Mouse (Mus musculus): ENCODE measurements around the gene Mpzl1. TPM values are rescaled to one million over a fixed set of nuclear protein-coding genes. Genes with fewer than 3 reads are reported as not detected.

The Mpzl1 gene
- polyA plus RNA-seq, 1 experiment from 2014 or later, result 157 TPM

GRCm38 (mm10) chr1:165676993-165677392 lies 42.7 kb upstream of the Mpzl1 start:
- no peak overlapping the region for H3K4me2 ChIP-seq (ENCODE audit: low read depth, low read length)
- DNase-seq (ENCODE audit: low spot score) (no peak), ATAC-seq (ENCODE audit: low read depth) (peak; percentile 39; the same call in 1 of the 2 replicates)
- H3K27me3 ChIP-seq (replicated peaks; ENCODE audit: control insufficient read depth, insufficient read depth, low read length), result no peaks in the 10 kb centered on the region
- no peaks in the 10 kb centered on the region for H3K36me3 ChIP-seq (ENCODE audit: control insufficient read depth, insufficient read depth, low read length)
- no peaks in the 10 kb centered on the region for H3K9me3 ChIP-seq (ENCODE audit: control insufficient read depth, low read length)
- no peak overlapping the region for H3K27ac ChIP-seq (replicated peaks; ENCODE audit: low read depth, low read length)
- no peak overlapping the region for H3K9ac ChIP-seq (ENCODE audit: low read depth, low read length)
- no peak overlapping the region for H3K4me3 ChIP-seq (ENCODE audit: low read depth, low read length)
- 71% methylated on average over 3 of the region's 3 CpGs for WGBS
- peaks cover 3% of the 10 kb centered on the region; the same call in 1 of the 2 replicates for H3K4me1 ChIP-seq (ENCODE audit: control insufficient read depth, insufficient read depth, low read length)

- no peaks in the 10 kb centered on the region for H3K27me3 ChIP-seq (replicated peaks; ENCODE audit: control insufficient read depth, insufficient read depth, low read length)
- H3K36me3 ChIP-seq (ENCODE audit: control insufficient read depth, insufficient read depth, low read length), result no peaks in the 10 kb centered on the region
- H3K4me3 ChIP-seq (ENCODE audit: low read depth, low read length), result no peak overlapping the region
- no peaks in the 10 kb centered on the region; the same call in 1 of the 2 replicates for H3K4me1 ChIP-seq (ENCODE audit: control insufficient read depth, insufficient read depth, low read length)
- H3K9me3 ChIP-seq (ENCODE audit: control insufficient read depth, low read length), result no peaks in the 10 kb centered on the region
- no peak overlapping the region for H3K4me2 ChIP-seq (ENCODE audit: low read depth, low read length)
- H3K9ac ChIP-seq (ENCODE audit: low read depth, low read length), result no peak overlapping the region
- 85% methylated on average over 9 of the region's 9 CpGs for WGBS
- no peak for ATAC-seq (ENCODE audit: low read depth)
- H3K27ac ChIP-seq (replicated peaks; ENCODE audit: low read depth, low read length), result no peak overlapping the region
- no peak for DNase-seq (ENCODE audit: low spot score)
These were observed 40.8 kb upstream of the Mpzl1 start for GRCm38 (mm10) chr1:165675167-165675566.

- no peak for DNase-seq (ENCODE audit: low spot score)
- H3K27ac ChIP-seq (replicated peaks; ENCODE audit: low read depth, low read length), result no peak overlapping the region
- H3K9ac ChIP-seq (ENCODE audit: low read depth, low read length), result no peak overlapping the region
- H3K4me2 ChIP-seq (ENCODE audit: low read depth, low read length), result no peak overlapping the region
- H3K36me3 ChIP-seq (ENCODE audit: control insufficient read depth, insufficient read depth, low read length), result no peaks in the 10 kb centered on the region
- no peaks in the 10 kb centered on the region for H3K9me3 ChIP-seq (ENCODE audit: control insufficient read depth, low read length)
- no peaks in the 10 kb centered on the region for H3K4me1 ChIP-seq (ENCODE audit: control insufficient read depth, insufficient read depth, low read length)
- ATAC-seq (ENCODE audit: low read depth), result no peak
- H3K4me3 ChIP-seq (ENCODE audit: low read depth, low read length), result no peak overlapping the region
- H3K27me3 ChIP-seq (replicated peaks; ENCODE audit: control insufficient read depth, insufficient read depth, low read length), result no peaks in the 10 kb centered on the region
- whole genome bisulfite sequencing, result 78% methylated on average over 9 of the region's 9 CpGs
These were observed 38.0 kb upstream of the Mpzl1 start for GRCm38 (mm10) chr1:165672355-165672754.

DNA sequence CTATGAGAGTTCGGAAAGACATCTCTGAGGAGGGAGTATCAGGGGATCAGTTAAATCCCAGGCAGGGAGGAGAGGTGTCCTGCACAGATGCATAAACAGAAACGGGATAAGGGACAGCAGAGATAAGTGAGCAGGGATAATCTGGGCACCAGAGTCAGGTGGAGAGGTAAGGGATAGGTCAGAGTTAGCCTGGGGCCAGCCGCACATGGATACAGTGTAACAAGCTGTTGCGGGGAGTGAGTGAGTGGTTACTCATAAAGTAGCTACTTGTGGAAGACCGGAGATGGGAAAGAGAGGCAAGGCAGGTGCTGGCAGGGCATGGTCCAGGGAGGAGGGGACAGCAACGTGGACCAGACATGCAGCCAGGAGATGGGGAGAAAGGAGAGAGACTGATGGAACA lies 35.7 kb upstream of the Mpzl1 start:
- H3K27ac ChIP-seq (replicated peaks; ENCODE audit: low read depth, low read length), result no peak overlapping the region
- no peaks in the 10 kb centered on the region for H3K4me1 ChIP-seq (ENCODE audit: control insufficient read depth, insufficient read depth, low read length)
- no peaks in the 10 kb centered on the region for H3K27me3 ChIP-seq (replicated peaks; ENCODE audit: control insufficient read depth, insufficient read depth, low read length)
- no peak overlapping the region for H3K4me2 ChIP-seq (ENCODE audit: low read depth, low read length)
- H3K36me3 ChIP-seq (ENCODE audit: control insufficient read depth, insufficient read depth, low read length), result no peaks in the 10 kb centered on the region
- ATAC-seq (ENCODE audit: low read depth) (no peak), DNase-seq (ENCODE audit: low spot score) (no peak)
- H3K9ac ChIP-seq (ENCODE audit: low read depth, low read length), result no peak overlapping the region
- 64% methylated on average over 6 of the region's 6 CpGs for WGBS
- no peaks in the 10 kb centered on the region for H3K9me3 ChIP-seq (ENCODE audit: control insufficient read depth, low read length)
- no peak overlapping the region for H3K4me3 ChIP-seq (ENCODE audit: low read depth, low read length)

DNA sequence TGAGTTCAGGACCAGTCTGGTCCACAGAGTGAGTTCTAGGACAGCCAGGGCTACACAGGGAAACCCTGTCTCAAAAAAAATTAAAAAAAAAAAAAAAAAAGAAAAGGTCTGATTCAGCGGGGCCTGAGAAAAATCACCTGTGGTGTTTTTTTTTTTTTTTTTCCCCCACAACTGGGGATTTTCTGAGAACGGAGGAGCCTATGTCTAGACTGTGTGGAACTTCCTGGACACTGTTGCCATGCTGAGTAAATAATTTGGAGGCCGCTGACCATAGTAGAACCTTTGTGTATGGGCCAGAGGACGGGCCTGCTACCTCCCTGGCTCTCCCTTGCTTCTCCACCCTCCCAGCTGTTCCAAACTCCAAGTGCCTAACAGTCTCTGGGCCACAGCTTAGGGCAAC lies 34.6 kb upstream of the Mpzl1 start:
- Histone ChIP-seq H3K9me3 (ENCODE audit: control insufficient read depth, low read length) (no peaks in the 10 kb centered on the region), H3K4me3 (ENCODE audit: low read depth, low read length) (no peak overlapping the region), H3K27me3 (replicated peaks; ENCODE audit: control insufficient read depth, insufficient read depth, low read length) (no peaks in the 10 kb centered on the region), H3K27ac (replicated peaks; ENCODE audit: low read depth, low read length) (no peak overlapping the region), H3K36me3 (ENCODE audit: control insufficient read depth, insufficient read depth, low read length) (no peaks in the 10 kb centered on the region), H3K4me1 (ENCODE audit: control insufficient read depth, insufficient read depth, low read length) (no peaks in the 10 kb centered on the region), H3K4me2 (ENCODE audit: low read depth, low read length) (no peak overlapping the region), H3K9ac (ENCODE audit: low read depth, low read length) (no peak overlapping the region)
- DNase-seq (ENCODE audit: low spot score) (no peak), ATAC-seq (ENCODE audit: low read depth) (no peak)
- WGBS, result 66% methylated on average over 4 of the region's 4 CpGs

DNA sequence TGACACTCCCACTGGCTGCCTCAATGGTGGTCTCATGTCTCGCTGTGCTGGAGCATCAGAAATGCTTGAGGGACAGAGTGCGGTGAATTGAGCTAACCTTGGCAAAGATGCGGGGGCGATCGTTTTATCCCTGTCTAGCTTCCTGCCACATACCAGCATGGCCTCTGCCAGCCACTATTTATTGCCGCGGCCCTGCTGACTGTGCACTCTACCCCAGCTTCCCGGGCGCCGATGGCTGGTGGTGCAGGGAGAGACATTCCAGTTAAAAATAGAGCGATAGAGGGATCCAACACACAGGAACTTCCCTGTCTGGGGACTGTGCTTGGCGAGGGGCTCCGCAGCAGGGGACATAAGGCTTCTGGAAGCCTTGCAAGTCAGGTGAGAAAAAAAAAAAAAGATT lies 33.0 kb upstream of the Mpzl1 start:
- no peak for DNase-seq (ENCODE audit: low spot score)
- no peak overlapping the region for H3K27ac ChIP-seq (replicated peaks; ENCODE audit: low read depth, low read length)
- no peak overlapping the region for H3K4me2 ChIP-seq (ENCODE audit: low read depth, low read length)
- H3K9ac ChIP-seq (ENCODE audit: low read depth, low read length), result no peak overlapping the region
- no peaks in the 10 kb centered on the region for H3K9me3 ChIP-seq (ENCODE audit: control insufficient read depth, low read length)
- H3K36me3 ChIP-seq (ENCODE audit: control insufficient read depth, insufficient read depth, low read length), result no peaks in the 10 kb centered on the region
- no peaks in the 10 kb centered on the region for H3K27me3 ChIP-seq (replicated peaks; ENCODE audit: control insufficient read depth, insufficient read depth, low read length)
- no peak for ATAC-seq (ENCODE audit: low read depth)
- no peak overlapping the region for H3K4me3 ChIP-seq (ENCODE audit: low read depth, low read length)
- H3K4me1 ChIP-seq (ENCODE audit: control insufficient read depth, insufficient read depth, low read length), result peaks cover 6% of the 10 kb centered on the region; the same call in 1 of the 2 replicates
- WGBS, result 62% methylated on average over 13 of the region's 13 CpGs

- H3K36me3 ChIP-seq (ENCODE audit: control insufficient read depth, insufficient read depth, low read length), result no peaks in the 10 kb centered on the region
- H3K27ac ChIP-seq (replicated peaks; ENCODE audit: low read depth, low read length), result no peak overlapping the region
- H3K4me1 ChIP-seq (ENCODE audit: control insufficient read depth, insufficient read depth, low read length), result peaks cover 6% of the 10 kb centered on the region; the same call in 1 of the 2 replicates
- H3K9me3 ChIP-seq (ENCODE audit: control insufficient read depth, low read length), result no peaks in the 10 kb centered on the region
- H3K4me2 ChIP-seq (ENCODE audit: low read depth, low read length), result no peak overlapping the region
- DNase-seq (ENCODE audit: low spot score), result no peak
- WGBS, result 87% methylated on average over 6 of the region's 6 CpGs
- no peak overlapping the region for H3K4me3 ChIP-seq (ENCODE audit: low read depth, low read length)
- no peak for ATAC-seq (ENCODE audit: low read depth)
- no peak overlapping the region for H3K9ac ChIP-seq (ENCODE audit: low read depth, low read length)
- H3K27me3 ChIP-seq (replicated peaks; ENCODE audit: control insufficient read depth, insufficient read depth, low read length), result no peaks in the 10 kb centered on the region
These were observed 32.6 kb upstream of the Mpzl1 start for GRCm38 (mm10) chr1:165666944-165667343.

- Histone ChIP-seq H3K9ac (ENCODE audit: low read depth, low read length) (no peak overlapping the region), H3K4me3 (ENCODE audit: low read depth, low read length) (no peak overlapping the region), H3K36me3 (ENCODE audit: control insufficient read depth, insufficient read depth, low read length) (no peaks in the 10 kb centered on the region), H3K9me3 (ENCODE audit: control insufficient read depth, low read length) (no peaks in the 10 kb centered on the region), H3K27me3 (replicated peaks; ENCODE audit: control insufficient read depth, insufficient read depth, low read length) (no peaks in the 10 kb centered on the region), H3K4me1 (ENCODE audit: control insufficient read depth, insufficient read depth, low read length) (peaks cover 6% of the 10 kb centered on the region; the same call in 1 of the 2 replicates), H3K4me2 (ENCODE audit: low read depth, low read length) (no peak overlapping the region), H3K27ac (replicated peaks; ENCODE audit: low read depth, low read length) (no peak overlapping the region)
- 77% methylated on average over 5 of the region's 5 CpGs for WGBS
- no peak for ATAC-seq (ENCODE audit: low read depth)
- DNase-seq (ENCODE audit: low spot score), result no peak
These were observed 31.4 kb upstream of the Mpzl1 start for GRCm38 (mm10) chr1:165665758-165666157.

DNA sequence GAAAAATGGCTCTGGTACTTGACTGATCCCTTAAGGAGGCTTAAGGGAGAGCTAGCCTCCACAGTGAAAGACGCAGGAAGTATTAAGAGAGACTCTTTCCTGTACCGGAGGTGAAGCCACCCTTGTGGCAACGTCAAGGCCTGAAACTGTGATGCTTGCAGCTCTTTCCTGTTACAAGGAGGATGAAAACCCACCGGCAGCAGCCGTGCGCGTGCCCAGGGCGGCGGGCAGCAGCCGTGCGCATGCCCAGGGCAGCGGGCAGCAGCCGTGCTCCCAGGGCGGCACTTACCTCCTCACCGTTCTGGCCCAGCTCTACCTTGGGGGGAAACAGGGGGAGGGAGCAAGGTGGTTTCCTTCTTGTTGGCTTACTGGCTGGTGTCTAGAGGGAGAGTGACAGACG lies 28.9 kb upstream of the Mpzl1 start:
- Histone ChIP-seq H3K4me1 (ENCODE audit: control insufficient read depth, insufficient read depth, low read length) (peaks cover 6% of the 10 kb centered on the region; the same call in 1 of the 2 replicates), H3K27ac (replicated peaks; ENCODE audit: low read depth, low read length) (peak overlapping the region; percentile 21; the same call in 1 of the 2 replicates), H3K9me3 (ENCODE audit: control insufficient read depth, low read length) (no peaks in the 10 kb centered on the region), H3K4me2 (ENCODE audit: low read depth, low read length) (no peak overlapping the region), H3K27me3 (replicated peaks; ENCODE audit: control insufficient read depth, insufficient read depth, low read length) (no peaks in the 10 kb centered on the region), H3K36me3 (ENCODE audit: control insufficient read depth, insufficient read depth, low read length) (no peaks in the 10 kb centered on the region; the same call in 1 of the 2 replicates), H3K9ac (ENCODE audit: low read depth, low read length) (no peak overlapping the region), H3K4me3 (ENCODE audit: low read depth, low read length) (no peak overlapping the region)
- 65% methylated on average over 16 of the region's 16 CpGs for WGBS
- DNase-seq (ENCODE audit: low spot score) (no peak), ATAC-seq (ENCODE audit: low read depth) (no peak)

Data from embryonic facial prominence, embryonic 14.5 days (tissue).